Mouse (Mus musculus) midbrain, embryonic 15.5 days (tissue): ENCODE data around the gene Sh3tc1. TPM values are rescaled to one million over a fixed set of nuclear protein-coding genes. Genes with fewer than 3 reads are reported as not detected.

Experiments
- ATAC-seq: fragments of 200-750 bp; cut with Nextera tagmentation; replicated peaks from 2 replicates; pipeline ENCODE4 v1.8.0; 2017; ENCODE audit warnings: moderate TSS enrichment
- H3K27ac ChIP-seq: fragments of 300-500 bp; sonication (generic); 2 replicates; pipeline ENCODE4 v1.5.1; 2015; ENCODE audit warnings: mild to moderate bottlenecking, inconsistent platforms
- H3K27me3 ChIP-seq: fragments of 300-500 bp; sonication (generic); replicated peaks from 2 replicates; pipeline ENCODE4 v1.6.1; 2015; ENCODE audit warnings: inconsistent platforms
- H3K36me3 ChIP-seq: fragments of 300-500 bp; sonication (generic); replicated peaks from 2 replicates; pipeline ENCODE4 v1.6.1; 2015; ENCODE audit warnings: inconsistent platforms
- H3K4me1 ChIP-seq: fragments of 300-500 bp; sonication (generic); 2 replicates; pipeline ENCODE4 v1.6.1; 2015; ENCODE audit warnings: inconsistent platforms
- H3K4me2 ChIP-seq: fragments of 300-500 bp; sonication (generic); 2 replicates; pipeline ENCODE4 v1.6.1; 2015; ENCODE audit warnings: inconsistent platforms, mild to moderate bottlenecking, moderate library complexity
- H3K4me3 ChIP-seq: fragments of 300-500 bp; sonication (generic); 2 replicates; pipeline ENCODE4 v1.5.1; 2015; ENCODE audit warnings: mild to moderate bottlenecking, inconsistent platforms
- H3K9ac ChIP-seq: fragments of 300-500 bp; sonication (generic); 2 replicates; pipeline ENCODE4 v1.6.1; 2015; ENCODE audit warnings: mild to moderate bottlenecking, inconsistent platforms
- H3K9me3 ChIP-seq: fragments of 300-500 bp; sonication (generic); 2 replicates; pipeline ENCODE4 v1.6.1; 2016; ENCODE audit warnings: inconsistent platforms
- WGBS: fragments of 180-500 bp; shearing (Covaris S2); methylation state at CpG from one replicate; pipeline ENCODE4 v1.1.7; 2015; ENCODE audit warnings: mixed read lengths; 5-methylcytosine and 5-hydroxymethylcytosine counted together
- polyA plus RNA-seq: library from polyadenylated mRNA; unstranded; fragments of >200 nt; fragmentation: Nextera tagmentation; extraction: Ambion mirVana; gene quantifications from 2 replicates; pipeline ENCODE4 v1.2.1, GENCODE M21; 2015

The Sh3tc1 gene
- polyA plus RNA-seq, 1 experiment from 2014 or later, result 2.5 TPM

DNA sequence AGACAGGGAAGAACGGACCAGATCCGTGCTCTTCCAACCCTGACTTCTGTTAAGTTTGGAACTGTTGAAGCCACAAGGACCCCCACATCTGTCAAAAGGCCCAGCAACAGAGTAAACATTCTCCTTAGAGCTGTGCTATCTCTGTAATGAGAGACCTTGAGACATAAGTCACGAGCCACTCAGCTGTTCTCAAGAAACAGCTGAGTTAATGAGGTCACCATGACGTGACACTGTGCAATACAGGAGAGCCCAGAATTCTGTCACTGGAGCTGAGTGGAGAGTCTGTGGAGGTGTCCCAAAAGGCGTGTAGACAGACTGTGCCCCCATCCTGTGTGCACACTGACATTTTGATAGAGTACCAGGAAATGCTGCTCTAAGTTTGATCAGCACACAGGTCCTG, 27.3 kb downstream of the Sh3tc1 start:
- Histone ChIP-seq H3K4me1 (no peaks in the 10 kb centered on the region), H3K9ac (no peak overlapping the region), H3K4me2 (no peak overlapping the region), H3K4me3 (no peak overlapping the region), H3K27me3 (no peaks in the 10 kb centered on the region), H3K36me3 (no peaks in the 10 kb centered on the region), H3K9me3 (no peaks in the 10 kb centered on the region), H3K27ac (no peak overlapping the region)
- ATAC-seq, result no peak
- 75% methylated on average over 5 of the region's 5 CpGs for WGBS

DNA sequence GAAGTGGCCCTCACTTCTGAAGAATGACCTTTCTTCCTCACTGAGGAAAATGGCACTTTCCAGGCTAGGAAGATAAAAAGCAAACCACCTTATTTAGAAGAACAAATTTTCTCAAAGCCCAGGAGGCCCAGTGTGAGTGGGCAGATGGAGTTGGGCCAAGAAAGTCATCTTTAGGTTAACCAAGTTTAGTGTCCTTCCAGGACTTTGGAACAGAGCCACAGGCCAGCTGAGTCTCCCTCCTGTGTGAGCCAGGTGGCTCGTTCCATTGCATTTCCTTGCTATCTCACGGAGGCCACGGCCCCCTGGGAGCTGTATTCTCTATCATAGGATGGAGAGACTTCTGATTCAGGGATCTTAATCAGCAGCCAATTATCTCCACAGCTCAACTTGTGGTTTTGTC, 28.9 kb downstream of the Sh3tc1 start:
- Histone ChIP-seq H3K9me3 (no peaks in the 10 kb centered on the region), H3K27ac (no peak overlapping the region), H3K36me3 (no peaks in the 10 kb centered on the region), H3K4me1 (no peaks in the 10 kb centered on the region), H3K9ac (no peak overlapping the region), H3K4me3 (no peak overlapping the region), H3K27me3 (no peaks in the 10 kb centered on the region), H3K4me2 (no peak overlapping the region)
- no peak for ATAC-seq
- 58% methylated on average over 3 of the region's 3 CpGs for WGBS

DNA sequence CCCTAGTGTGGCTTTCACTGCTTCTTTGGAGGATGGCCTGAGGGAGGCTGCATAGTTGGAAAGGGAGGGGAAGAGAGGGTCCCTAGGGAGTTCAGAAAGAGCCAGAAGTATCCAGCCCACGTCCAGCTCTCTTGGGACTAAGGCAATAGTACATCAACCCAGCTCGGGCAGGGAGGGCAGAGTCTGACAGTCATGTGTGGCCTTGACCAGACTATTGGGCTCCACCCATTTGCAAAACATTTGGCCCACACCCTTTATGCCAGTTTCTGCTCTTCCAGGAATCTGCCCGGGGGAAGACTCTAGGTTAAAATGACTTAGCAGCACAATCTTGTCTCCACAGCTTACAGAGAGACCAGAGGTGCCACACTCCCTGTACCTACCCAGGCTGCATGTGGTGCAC, 29.3 kb downstream of the Sh3tc1 start:
- 78% methylated on average over 3 of the region's 3 CpGs for WGBS
- Histone ChIP-seq H3K9me3 (no peaks in the 10 kb centered on the region), H3K4me1 (no peaks in the 10 kb centered on the region), H3K27ac (no peak overlapping the region), H3K4me3 (no peak overlapping the region), H3K27me3 (no peaks in the 10 kb centered on the region), H3K4me2 (no peak overlapping the region), H3K36me3 (no peaks in the 10 kb centered on the region), H3K9ac (no peak overlapping the region)
- ATAC-seq, result no peak

DNA sequence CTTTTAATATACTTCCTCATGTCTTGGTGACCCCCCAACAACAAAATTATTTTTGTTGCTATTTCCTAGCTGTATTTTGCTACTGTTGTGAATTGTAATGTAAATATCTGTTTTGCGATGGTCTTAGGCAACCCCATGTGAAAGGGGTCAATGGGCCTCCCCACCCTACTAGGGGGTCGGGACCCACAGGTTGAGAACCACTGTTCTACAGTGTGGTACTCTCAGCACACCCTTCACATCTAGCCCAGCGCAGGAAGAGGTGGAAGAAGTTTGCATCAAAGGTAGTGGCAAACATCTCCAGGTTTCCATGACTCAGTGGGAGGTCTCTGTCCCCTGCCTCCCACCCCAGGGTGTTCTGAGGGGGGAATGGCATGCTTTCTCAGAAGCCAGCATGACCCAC, 34.4 kb downstream of the Sh3tc1 start:
- no peaks in the 10 kb centered on the region for H3K9me3 ChIP-seq
- H3K36me3 ChIP-seq, result no peaks in the 10 kb centered on the region
- no peak for ATAC-seq
- H3K4me3 ChIP-seq, result no peak overlapping the region
- H3K27ac ChIP-seq, result no peak overlapping the region
- no peak overlapping the region for H3K9ac ChIP-seq
- whole genome bisulfite sequencing, result 90% methylated on average over 3 of the region's 3 CpGs
- H3K4me1 ChIP-seq, result no peaks in the 10 kb centered on the region
- H3K27me3 ChIP-seq, result no peaks in the 10 kb centered on the region
- H3K4me2 ChIP-seq, result no peak overlapping the region

DNA sequence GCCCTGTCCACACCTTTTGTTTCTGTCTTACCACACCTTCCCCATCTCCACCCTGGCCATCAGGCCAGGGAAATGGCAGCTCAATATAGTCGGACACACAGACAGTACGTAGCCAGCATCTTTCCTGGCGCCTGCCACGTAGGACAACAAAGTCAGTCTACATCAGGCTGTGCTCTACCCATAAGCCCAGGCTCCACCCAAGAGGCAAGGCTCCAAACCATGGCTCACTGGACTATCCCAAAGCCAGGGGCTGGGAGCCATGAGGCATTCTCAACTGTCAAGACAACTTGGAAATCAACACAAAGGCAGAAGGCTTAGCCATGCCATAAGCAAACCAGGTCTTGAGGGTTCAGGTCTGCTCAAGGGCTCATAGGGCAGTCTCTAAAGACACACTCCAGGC, 36.0 kb downstream of the Sh3tc1 start:
- WGBS, result 91% methylated on average over 4 of the region's 4 CpGs
- Histone ChIP-seq H3K36me3 (no peaks in the 10 kb centered on the region), H3K4me1 (no peaks in the 10 kb centered on the region), H3K9ac (no peak overlapping the region), H3K4me3 (no peak overlapping the region), H3K9me3 (no peaks in the 10 kb centered on the region), H3K27ac (no peak overlapping the region), H3K27me3 (no peaks in the 10 kb centered on the region), H3K4me2 (no peak overlapping the region)
- no peak for ATAC-seq

DNA sequence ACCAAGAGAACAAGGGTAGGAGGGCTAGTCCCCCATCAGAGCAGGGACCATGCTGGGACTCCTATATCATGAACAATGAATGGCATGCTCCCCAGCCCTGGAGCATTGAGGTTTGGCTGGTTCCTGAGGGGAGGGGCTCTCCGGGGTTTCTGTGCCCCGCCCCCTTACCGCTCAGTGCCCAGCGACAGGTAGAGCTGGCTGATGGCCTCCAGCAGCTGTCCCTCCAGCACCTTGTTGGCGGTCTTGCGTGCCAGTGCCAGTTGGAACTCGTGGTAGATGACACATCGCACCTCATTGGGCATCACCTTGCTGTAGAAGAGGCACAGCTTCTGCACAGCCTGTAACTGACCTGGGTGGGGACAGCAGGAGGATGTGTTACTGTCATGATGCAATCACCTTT, 36.6 kb downstream of the Sh3tc1 start:
- ATAC-seq, result no peak
- WGBS, result 89% methylated on average over 8 of the region's 8 CpGs
- H3K27me3 ChIP-seq, result no peaks in the 10 kb centered on the region
- H3K4me3 ChIP-seq, result no peak overlapping the region
- H3K4me1 ChIP-seq, result no peaks in the 10 kb centered on the region
- no peak overlapping the region for H3K27ac ChIP-seq
- no peaks in the 10 kb centered on the region for H3K9me3 ChIP-seq
- no peak overlapping the region for H3K9ac ChIP-seq
- H3K36me3 ChIP-seq, result no peaks in the 10 kb centered on the region
- no peak overlapping the region for H3K4me2 ChIP-seq

DNA sequence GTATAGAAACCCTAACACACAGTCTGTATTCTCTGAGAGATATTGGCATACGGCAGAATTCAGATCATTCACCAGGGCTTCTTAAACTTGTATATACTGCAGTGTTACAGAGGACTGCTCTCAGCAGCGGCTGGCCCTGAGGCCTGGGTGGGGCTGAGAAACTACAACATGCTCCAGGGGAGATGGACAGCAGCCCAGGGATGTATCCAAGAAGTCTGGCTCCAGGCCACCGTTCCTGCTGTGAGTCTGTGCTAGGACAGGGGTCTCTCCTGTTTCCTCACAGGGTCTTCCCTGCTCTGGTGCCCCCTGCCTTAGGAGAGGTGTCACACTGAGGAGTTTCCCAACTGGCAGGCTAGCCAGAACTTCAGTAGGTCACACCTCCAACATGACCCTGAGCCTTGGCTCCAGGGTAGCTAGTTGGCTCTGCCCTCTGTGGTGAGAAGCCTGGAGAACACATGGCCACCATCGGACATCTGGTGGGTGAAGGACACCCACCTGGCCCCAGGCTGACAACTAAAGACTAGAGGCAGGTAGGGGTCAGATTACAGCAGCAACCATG, 37.1 kb downstream of the Sh3tc1 start:
- ATAC-seq, result no peak
- H3K36me3 ChIP-seq, result no peaks in the 10 kb centered on the region
- H3K9ac ChIP-seq, result no peak overlapping the region
- no peaks in the 10 kb centered on the region for H3K27me3 ChIP-seq
- no peaks in the 10 kb centered on the region for H3K9me3 ChIP-seq
- no peak overlapping the region for H3K27ac ChIP-seq
- H3K4me3 ChIP-seq, result no peak overlapping the region
- H3K4me1 ChIP-seq, result no peaks in the 10 kb centered on the region
- 82% methylated on average over 4 of the region's 4 CpGs for WGBS
- no peak overlapping the region for H3K4me2 ChIP-seq

DNA sequence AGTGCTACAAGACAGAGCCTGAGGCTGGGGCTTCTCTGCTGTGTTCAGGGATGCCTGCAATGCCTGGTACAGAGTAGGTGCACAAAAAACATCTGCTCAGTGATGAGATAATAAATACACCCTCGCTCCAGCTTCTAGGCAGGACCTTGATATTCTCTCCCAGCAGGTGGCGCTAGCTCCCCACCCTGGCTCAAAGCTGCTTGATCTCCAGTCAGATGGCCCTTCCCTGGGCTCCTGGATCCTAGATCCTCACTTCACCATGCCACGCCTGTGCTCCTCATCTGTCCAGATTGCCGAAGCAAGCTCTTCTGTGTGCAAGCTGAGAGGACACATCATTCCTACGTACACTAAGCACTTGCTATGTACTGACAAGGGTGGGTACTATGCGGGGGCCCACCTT, 38.7 kb downstream of the Sh3tc1 start:
- Histone ChIP-seq H3K9ac (no peak overlapping the region), H3K9me3 (no peaks in the 10 kb centered on the region), H3K36me3 (no peaks in the 10 kb centered on the region), H3K4me2 (no peak overlapping the region), H3K27me3 (no peaks in the 10 kb centered on the region), H3K4me1 (no peaks in the 10 kb centered on the region), H3K27ac (no peak overlapping the region), H3K4me3 (no peak overlapping the region)
- 50% methylated on average over 6 of the region's 6 CpGs for WGBS
- no peak for ATAC-seq

DNA sequence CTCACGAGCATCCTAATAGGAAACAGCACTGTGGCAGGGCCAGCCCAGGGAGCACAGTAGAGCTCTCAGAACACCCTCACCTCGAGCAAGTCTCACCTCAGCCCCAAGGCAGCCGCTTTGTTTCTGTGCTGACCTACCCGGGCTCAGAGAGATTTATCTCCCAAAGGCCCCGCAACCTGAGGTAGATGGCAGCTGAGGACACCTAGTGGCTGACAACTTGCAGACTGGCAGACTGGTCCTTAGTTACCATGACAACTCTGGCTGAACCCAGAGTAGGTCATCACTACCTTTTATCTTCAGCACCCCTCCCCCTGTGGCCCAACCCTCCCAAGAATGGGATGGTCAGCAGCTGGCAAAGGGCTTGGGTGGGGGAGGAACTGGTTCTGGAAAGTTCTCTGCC, 44.0 kb downstream of the Sh3tc1 start:
- no peaks in the 10 kb centered on the region for H3K36me3 ChIP-seq
- H3K27me3 ChIP-seq, result no peaks in the 10 kb centered on the region
- H3K4me2 ChIP-seq, result no peak overlapping the region
- no peak overlapping the region for H3K27ac ChIP-seq
- ATAC-seq, result no peak; the same call in 1 of the 2 replicates
- H3K4me1 ChIP-seq, result no peaks in the 10 kb centered on the region
- no peak overlapping the region for H3K4me3 ChIP-seq
- H3K9me3 ChIP-seq, result no peaks in the 10 kb centered on the region
- 27% methylated on average over 5 of the region's 5 CpGs for WGBS
- H3K9ac ChIP-seq, result no peak overlapping the region

DNA sequence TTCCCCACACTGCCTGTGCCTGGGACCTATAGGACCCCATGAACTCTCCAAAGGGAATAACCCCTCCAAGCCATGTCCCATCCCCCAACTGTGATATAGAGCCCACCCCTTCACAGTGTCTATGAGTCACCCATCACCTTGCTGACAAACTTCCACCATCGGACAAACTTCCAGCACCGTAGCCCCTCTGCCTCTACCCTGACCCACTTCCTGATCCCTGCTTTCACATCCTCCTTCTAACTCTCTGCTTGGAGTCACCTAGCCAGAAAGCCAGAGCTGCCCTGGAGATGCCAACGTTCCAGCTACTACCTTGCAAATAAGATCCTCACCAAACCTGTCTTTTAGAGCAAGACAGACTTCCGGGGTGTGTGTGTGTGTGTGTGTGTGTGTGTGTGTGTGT, 46.1 kb downstream of the Sh3tc1 start:
- Histone ChIP-seq H3K4me2 (no peak overlapping the region), H3K27ac (no peak overlapping the region), H3K36me3 (no peaks in the 10 kb centered on the region), H3K9me3 (no peaks in the 10 kb centered on the region), H3K4me3 (no peak overlapping the region), H3K4me1 (no peaks in the 10 kb centered on the region), H3K27me3 (no peaks in the 10 kb centered on the region), H3K9ac (no peak overlapping the region)
- WGBS, result 87% methylated on average over 4 of the region's 4 CpGs
- no peak for ATAC-seq

DNA sequence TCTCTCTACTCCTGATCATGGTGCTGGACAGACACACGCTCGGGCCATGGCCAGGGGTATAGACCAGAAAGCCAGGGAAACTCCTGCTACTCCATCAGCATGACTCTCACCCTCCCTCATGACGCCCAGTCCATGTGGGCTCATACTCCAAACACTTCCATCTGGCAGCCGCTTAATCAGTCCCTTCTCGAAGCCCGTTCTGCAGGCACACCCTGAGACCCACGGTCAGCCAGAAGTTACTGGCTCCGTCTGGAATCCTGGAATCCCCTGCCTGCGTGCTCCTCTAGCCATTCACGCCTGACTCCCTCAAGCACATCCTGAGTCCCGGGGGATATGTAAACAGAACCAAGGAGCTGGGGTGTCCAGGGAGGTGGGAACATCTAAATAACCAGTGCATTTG, 48.5 kb downstream of the Sh3tc1 start:
- Histone ChIP-seq H3K27me3 (no peaks in the 10 kb centered on the region), H3K4me3 (no peak overlapping the region), H3K4me2 (no peak overlapping the region), H3K27ac (no peak overlapping the region), H3K9ac (no peak overlapping the region), H3K36me3 (no peaks in the 10 kb centered on the region), H3K9me3 (no peaks in the 10 kb centered on the region), H3K4me1 (no peaks in the 10 kb centered on the region)
- WGBS, result 66% methylated on average over 11 of the region's 11 CpGs
- no peak for ATAC-seq

DNA sequence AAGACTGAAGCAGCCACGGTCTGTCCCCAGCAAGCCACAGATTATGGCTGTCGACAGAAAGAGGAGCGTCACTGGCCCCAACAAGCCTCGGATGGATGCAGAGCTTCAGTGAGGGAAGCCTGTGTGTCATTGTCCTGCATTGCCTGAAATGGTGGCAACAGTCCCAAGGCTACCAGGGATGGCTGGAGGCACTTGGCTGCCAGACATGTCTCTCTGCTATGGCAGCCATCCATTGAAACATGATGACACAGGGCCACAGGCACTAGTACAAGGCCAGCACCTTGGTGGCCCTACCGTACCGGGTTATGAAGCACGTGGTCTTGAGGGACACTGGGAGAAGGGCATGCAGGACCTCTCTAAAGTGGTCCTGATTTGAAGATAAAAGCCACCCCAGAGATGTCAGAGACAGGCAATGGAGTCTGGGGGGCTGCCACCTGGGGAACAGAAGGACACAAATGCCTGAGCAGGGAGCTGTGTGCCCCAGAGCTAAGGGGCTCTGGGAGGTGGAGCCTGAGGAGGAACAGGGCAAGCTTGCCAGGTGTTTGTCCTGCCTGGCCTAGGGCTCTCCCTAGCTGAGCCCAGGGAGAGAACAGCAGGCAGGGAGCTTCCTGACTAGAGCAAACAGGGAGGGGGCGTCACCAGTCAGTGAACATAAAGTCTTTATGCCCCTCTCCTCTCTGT, 49.2 kb downstream of the Sh3tc1 start:
- no peaks in the 10 kb centered on the region for H3K4me1 ChIP-seq
- no peak for ATAC-seq
- H3K36me3 ChIP-seq, result no peaks in the 10 kb centered on the region
- no peak overlapping the region for H3K4me3 ChIP-seq
- no peaks in the 10 kb centered on the region for H3K27me3 ChIP-seq
- H3K9ac ChIP-seq, result no peak overlapping the region
- no peak overlapping the region for H3K27ac ChIP-seq
- no peaks in the 10 kb centered on the region for H3K9me3 ChIP-seq
- WGBS, result 80% methylated on average over 8 of the region's 8 CpGs
- no peak overlapping the region for H3K4me2 ChIP-seq

DNA sequence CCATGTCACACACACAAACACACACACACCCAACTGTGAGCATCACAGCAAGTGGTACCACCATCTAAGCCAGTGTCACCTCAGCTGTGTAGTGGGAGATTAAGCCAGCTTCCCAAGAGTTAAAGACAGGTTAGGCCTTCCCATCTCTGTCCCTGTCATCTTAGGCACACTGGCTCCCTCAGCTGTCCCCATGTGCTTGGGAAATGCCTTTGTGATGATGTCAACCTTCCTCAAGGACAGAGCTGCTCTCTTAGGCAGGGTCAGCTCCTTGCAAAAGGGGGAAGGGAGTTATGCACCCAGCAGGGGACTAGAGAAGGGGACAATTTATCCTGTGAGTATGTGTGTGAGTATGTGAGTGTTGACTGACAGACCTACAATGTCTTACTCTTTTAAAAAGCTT, 50.4 kb downstream of the Sh3tc1 start:
- ATAC-seq, result no peak
- no peaks in the 10 kb centered on the region for H3K9me3 ChIP-seq
- H3K27ac ChIP-seq, result no peak overlapping the region
- no peak overlapping the region for H3K4me2 ChIP-seq
- no peaks in the 10 kb centered on the region for H3K4me1 ChIP-seq
- H3K27me3 ChIP-seq, result no peaks in the 10 kb centered on the region
- no peak overlapping the region for H3K4me3 ChIP-seq
- H3K9ac ChIP-seq, result no peak overlapping the region
- no peaks in the 10 kb centered on the region for H3K36me3 ChIP-seq
